Mouse (Mus musculus): Measurements from ENCODE around the gene AV320801.
"Not testable (repeated sequence)": the region's sequence is repeated elsewhere in the genome, so short reads cannot be mapped to it uniquely, and the experiment has no call there.

The AV320801 gene

DNA sequence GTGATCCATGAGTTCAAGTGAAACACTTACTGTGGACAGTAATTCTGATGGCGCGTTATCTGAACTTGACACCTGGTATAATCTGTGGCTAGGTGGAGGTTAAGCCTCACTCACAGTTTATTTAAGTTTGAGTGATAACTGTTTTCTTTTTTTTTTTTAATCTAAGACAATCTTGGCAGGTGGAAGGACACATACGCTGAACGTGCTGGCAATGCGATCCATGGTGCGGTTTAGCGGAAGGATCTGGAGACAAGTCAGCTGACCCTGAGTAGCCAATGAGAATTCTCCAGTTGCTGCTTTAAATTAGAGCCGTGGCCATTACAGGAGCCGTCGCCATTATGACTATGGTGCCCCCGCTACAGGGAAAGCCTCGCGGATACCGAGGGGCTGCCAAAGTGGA is at the start of gene AV320801:
TSS of gene AV320801 (plus strand) at position 301 of the 400 bp plus-strand sequence.
- not testable (repeated sequence) for DNase-seq (ENCODE audit: low read depth, low spot score)

DNA sequence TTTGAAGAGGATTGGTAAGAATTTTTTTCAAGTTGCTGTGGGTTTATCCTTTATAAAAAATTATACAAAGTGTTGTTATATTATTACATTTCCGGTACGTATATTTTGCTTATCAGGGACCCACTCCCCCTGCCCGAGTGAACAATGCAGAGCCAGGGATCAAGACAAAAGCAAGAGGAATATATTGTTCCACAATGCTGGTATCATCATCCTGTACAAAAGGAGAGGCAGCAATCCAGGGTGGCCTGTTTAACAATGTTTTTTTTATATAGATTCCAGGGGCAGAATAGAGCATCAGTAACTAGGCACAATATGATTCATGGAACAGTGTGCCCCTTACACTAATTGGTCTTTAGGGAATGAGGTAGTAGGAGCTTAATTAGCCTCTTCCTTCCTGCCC is 30.2 kb upstream of the AV320801 start:
- DNase-seq (ENCODE audit: low read depth, low spot score): not testable (repeated sequence)

DNA sequence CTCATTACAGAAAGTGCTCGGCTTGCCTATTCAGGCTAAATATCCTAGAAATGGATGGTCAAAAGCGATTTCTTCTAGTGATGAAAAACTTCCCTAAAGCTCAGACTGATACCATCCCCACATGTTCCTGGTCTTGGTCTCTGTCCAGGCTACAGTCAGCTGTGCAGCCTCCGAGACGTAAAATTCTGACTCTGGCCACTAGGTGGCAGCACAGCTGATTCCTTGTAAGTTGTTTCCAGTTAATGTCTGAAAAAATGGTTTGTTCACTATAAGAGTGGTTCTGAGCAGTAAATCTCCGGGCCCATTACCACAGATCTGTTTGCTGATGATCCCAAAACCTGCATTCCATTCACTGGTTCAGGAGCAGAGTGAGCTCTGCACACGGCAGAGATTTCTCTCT is 12.5 kb upstream of the AV320801 start:
- DNase-seq (ENCODE audit: low read depth, low spot score): not testable (repeated sequence)

DNA sequence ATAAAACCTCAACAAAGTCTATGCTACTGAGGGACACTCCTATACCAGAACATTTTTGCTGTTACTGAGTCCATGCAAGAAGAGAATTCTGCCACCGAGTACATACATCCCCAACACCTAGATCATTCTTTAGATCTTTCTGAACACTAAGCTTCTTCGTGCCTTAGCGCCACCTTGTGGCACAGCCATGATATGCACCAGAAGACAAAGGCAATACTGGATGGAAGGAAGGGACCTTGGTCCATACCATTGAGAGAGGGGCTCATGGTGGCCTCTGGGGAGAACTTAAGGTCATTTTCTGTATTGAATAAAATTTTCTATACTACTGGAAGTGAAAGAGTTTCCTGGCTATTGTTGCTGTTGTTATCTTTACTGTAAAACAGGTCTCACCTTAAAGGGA is 11.2 kb upstream of the AV320801 start:
- DNase-seq (ENCODE audit: low read depth, low spot score): not testable (repeated sequence)
